Mouse (Mus musculus) CH12.LX (cell line): ENCODE results near the gene Itpr1. TPM values are rescaled to one million over a fixed set of nuclear protein-coding genes. Genes with fewer than 3 reads are reported as not detected.

Experiments
- DNase-seq: peaks from one replicate; pipeline ENCODE4 v3.0.0-alpha.2; 2013; ENCODE audit errors: extremely low read depth
- H3K27ac ChIP-seq: 2 replicates; pipeline ENCODE4 v1.5.1; 2012; ENCODE audit warnings: low read depth, mild to moderate bottlenecking, control low read depth, moderate library complexity; ENCODE audit not compliant: insufficient read depth
- H3K27me3 ChIP-seq: replicated peaks from 2 replicates; pipeline ENCODE3; 2012; ENCODE audit warnings: inconsistent platforms
- H3K36me3 ChIP-seq, 2 experiments: replicated peaks in 1 of 2; 2 replicates each; pipeline versions ENCODE3 to v1.6.1; 2012; ENCODE audit warnings: inconsistent platforms in 1 of 2, low read length in 1 of 2, mild to moderate bottlenecking in 1 of 2, mixed read lengths in 1 of 2, moderate library complexity in 1 of 2; ENCODE audit not compliant: control insufficient read depth in 1 of 2, insufficient read depth in 1 of 2
- H3K4me1 ChIP-seq, 2 experiments: 2 replicates each; pipeline ENCODE4 v1.6.1; 2012; ENCODE audit warnings: inconsistent platforms in 1 of 2, moderate library complexity in 1 of 2; ENCODE audit not compliant: insufficient read depth in 2 of 2, control insufficient read depth in 1 of 2
- H3K4me2 ChIP-seq: 2 replicates; pipeline ENCODE4 v1.6.1; 2012; ENCODE audit warnings: low read depth, mild to moderate bottlenecking, control low read depth; ENCODE audit not compliant: poor library complexity, insufficient read depth, severe bottlenecking
- H3K4me3 ChIP-seq, 3 experiments: fragments of 150-350 bp in 1 of 3; sonication (generic) in 1 of 3; replicated peaks in 1 of 3; 2 replicates each; pipeline versions ENCODE3 to v1.5.1; 2011 to 2012; ENCODE audit warnings: low read depth in 2 of 3, low read length in 2 of 3, mild to moderate bottlenecking in 2 of 3, moderate library complexity in 2 of 3, control low read depth in 1 of 3, improper control_type of control experiment in 1 of 3, inconsistent platforms in 1 of 3, mixed read lengths in 1 of 3; ENCODE audit not compliant: poor library complexity in 1 of 3
- H3K79me2 ChIP-seq: replicated peaks from 2 replicates; pipeline ENCODE4 v1.6.1; 2012; ENCODE audit warnings: mild to moderate bottlenecking, moderate library complexity; ENCODE audit not compliant: control insufficient read depth, poor library complexity, insufficient read depth, severe bottlenecking; ENCODE audit errors: extremely low read depth
- H3K9ac ChIP-seq: 2 replicates; pipeline ENCODE4 v1.6.1; 2012; ENCODE audit warnings: low read depth, mild to moderate bottlenecking, control low read depth, moderate library complexity; ENCODE audit not compliant: insufficient read depth
- H3K9me3 ChIP-seq: replicated peaks from 2 replicates; pipeline ENCODE3; 2012; ENCODE audit warnings: low read length, inconsistent platforms, mixed read lengths
- BHLHE40 ChIP-seq: IDR thresholded peaks from 2 replicates; pipeline ENCODE4 v1.6.1; 2011; ENCODE audit warnings: mild to moderate bottlenecking, low read depth, low read length, improper control_type of control experiment
- CHD1 ChIP-seq: IDR thresholded peaks from 2 replicates; pipeline ENCODE4 v1.6.1; 2012; ENCODE audit warnings: low read depth, low read length, improper control_type of control experiment, inconsistent platforms
- CHD2 ChIP-seq: IDR thresholded peaks from 2 replicates; pipeline ENCODE4 v1.6.1; 2011; ENCODE audit warnings: low read length, improper control_type of control experiment
- CTCF ChIP-seq, 2 experiments: IDR thresholded peaks in 1 of 2; conservative IDR thresholded peaks in 1 of 2; 2 replicates each; pipeline ENCODE4 v1.5.1; 2011 to 2012; ENCODE audit warnings: low read depth in 2 of 2, low read length in 2 of 2, improper control_type of control experiment in 1 of 2, inconsistent platforms in 1 of 2, mild to moderate bottlenecking in 1 of 2, moderate library complexity in 1 of 2
- E2F4 ChIP-seq: IDR thresholded peaks from 2 replicates; pipeline ENCODE4 v1.6.1; 2011; ENCODE audit warnings: low read depth, low read length, improper control_type of control experiment; ENCODE audit not compliant: insufficient replicate concordance
- ELF1 ChIP-seq: IDR thresholded peaks from 2 replicates; pipeline ENCODE4 v1.6.1; 2014; ENCODE audit warnings: low read depth, mild to moderate bottlenecking, inconsistent platforms, low read length, improper control_type of control experiment
- EP300 ChIP-seq: IDR thresholded peaks from 2 replicates; pipeline ENCODE4 v1.6.1; 2011; ENCODE audit warnings: low read length, improper control_type of control experiment
- GABPA ChIP-seq: IDR thresholded peaks from 2 replicates; pipeline ENCODE4 v1.6.1; 2012; ENCODE audit warnings: low read depth, low read length, improper control_type of control experiment, inconsistent platforms; ENCODE audit not compliant: insufficient replicate concordance
- IRF4 ChIP-seq: IDR thresholded peaks from 2 replicates; pipeline ENCODE4 v1.6.1; 2014; ENCODE audit warnings: low read depth, mild to moderate bottlenecking, inconsistent platforms, low read length, improper control_type of control experiment
- JUN ChIP-seq: IDR thresholded peaks from 2 replicates; pipeline ENCODE4 v1.6.1; 2011; ENCODE audit warnings: low read depth, mild to moderate bottlenecking, low read length, improper control_type of control experiment, moderate library complexity; ENCODE audit not compliant: insufficient read depth
- KAT2A ChIP-seq: IDR thresholded peaks from 2 replicates; pipeline ENCODE4 v1.6.1; 2012; ENCODE audit warnings: low read length, improper control_type of control experiment, inconsistent platforms; ENCODE audit not compliant: insufficient replicate concordance
- MAFK ChIP-seq: IDR thresholded peaks from 2 replicates; pipeline ENCODE4 v1.6.1; 2011; ENCODE audit warnings: low read length, improper control_type of control experiment; ENCODE audit not compliant: insufficient replicate concordance
- MAX ChIP-seq: IDR thresholded peaks from 2 replicates; pipeline ENCODE4 v1.6.1; 2011; ENCODE audit warnings: low read length, improper control_type of control experiment
- MEF2A ChIP-seq: IDR thresholded peaks from 2 replicates; pipeline ENCODE4 v1.6.1; 2014; ENCODE audit warnings: low read depth, mild to moderate bottlenecking, inconsistent platforms, low read length, improper control_type of control experiment, borderline replicate concordance
- MYC ChIP-seq: IDR thresholded peaks from 2 replicates; pipeline ENCODE4 v1.6.1; 2011; ENCODE audit warnings: low read depth, mild to moderate bottlenecking, improper control_type of control experiment, low read length
- NELFE ChIP-seq: IDR thresholded peaks from 2 replicates; pipeline ENCODE4 v1.6.1; 2011; ENCODE audit warnings: low read depth, low read length, improper control_type of control experiment
- NRF1 ChIP-seq: IDR thresholded peaks from 2 replicates; pipeline ENCODE4 v1.6.1; 2014; ENCODE audit warnings: low read depth, mild to moderate bottlenecking, inconsistent platforms, low read length, improper control_type of control experiment, moderate library complexity
- PAX5 ChIP-seq: IDR thresholded peaks from 2 replicates; pipeline ENCODE4 v1.6.1; 2012; ENCODE audit warnings: low read length, inconsistent platforms, mixed read lengths
- POLR2A ChIP-seq: IDR thresholded peaks from 2 replicates; pipeline ENCODE4 v1.6.1; 2011; ENCODE audit warnings: low read depth, mild to moderate bottlenecking, improper control_type of control experiment, low read length
- RAD21 ChIP-seq: IDR thresholded peaks from 2 replicates; pipeline ENCODE4 v1.6.1; 2011; ENCODE audit warnings: low read depth, mild to moderate bottlenecking, low read length, improper control_type of control experiment, moderate library complexity
- RCOR1 ChIP-seq: conservative IDR thresholded peaks from 2 replicates; pipeline ENCODE4 v1.6.1; 2012; ENCODE audit warnings: low read depth, mild to moderate bottlenecking, inconsistent platforms, low read length, improper control_type of control experiment
- SIN3A ChIP-seq: IDR thresholded peaks from 2 replicates; pipeline ENCODE4 v1.6.1; 2012; ENCODE audit warnings: low read length, improper control_type of control experiment, inconsistent platforms
- SMC3 ChIP-seq: IDR thresholded peaks from 2 replicates; pipeline ENCODE4 v1.6.1; 2011; ENCODE audit warnings: low read depth, low read length, improper control_type of control experiment
- TBP ChIP-seq: conservative IDR thresholded peaks from 2 replicates; pipeline ENCODE4 v1.6.1; 2011; ENCODE audit warnings: low read depth, low read length, improper control_type of control experiment
- TCF12 ChIP-seq: IDR thresholded peaks from 2 replicates; pipeline ENCODE4 v1.6.1; 2014; ENCODE audit warnings: low read depth, mild to moderate bottlenecking, inconsistent platforms, low read length, improper control_type of control experiment
- UBTF ChIP-seq: IDR thresholded peaks from 2 replicates; pipeline ENCODE4 v1.6.1; 2012; ENCODE audit warnings: low read depth, mild to moderate bottlenecking, inconsistent platforms, low read length, improper control_type of control experiment, moderate library complexity
- USF1 ChIP-seq: IDR thresholded peaks from 2 replicates; pipeline ENCODE4 v1.6.1; 2014; ENCODE audit warnings: low read depth, mild to moderate bottlenecking, inconsistent platforms, low read length, improper control_type of control experiment
- USF2 ChIP-seq: conservative IDR thresholded peaks from 2 replicates; pipeline ENCODE4 v1.6.1; 2011; ENCODE audit warnings: low read depth, low read length, improper control_type of control experiment
- ZKSCAN1 ChIP-seq: IDR thresholded peaks from 2 replicates; pipeline ENCODE4 v1.6.1; 2012; ENCODE audit warnings: low read depth, inconsistent platforms, low read length, improper control_type of control experiment, borderline replicate concordance
- ZMIZ1 ChIP-seq: IDR thresholded peaks from 2 replicates; pipeline ENCODE4 v1.6.1; 2012; ENCODE audit warnings: low read depth, mild to moderate bottlenecking, inconsistent platforms, low read length, improper control_type of control experiment
- ZNF384 ChIP-seq: IDR thresholded peaks from 2 replicates; pipeline ENCODE4 v1.6.1; 2012; ENCODE audit warnings: low read depth, low read length, improper control_type of control experiment, inconsistent platforms
- dilution Hi-C: fragments of 300-500 bp; cut with MboI; formaldehyde crosslinking; loops from 2 replicates; pipeline ENCODE4 v1.14.3; 2020; ENCODE audit warnings: low sequenced_read_pairs; ENCODE audit not compliant: extremely low pct_unique_long_range_greater_than_20kb, extremely low pct_ligation_motif_present
- in situ Hi-C: fragments of 300-500 bp; cut with MboI; formaldehyde crosslinking; loops from 3 replicates; pipeline ENCODE4 v1.14.3; 2019; ENCODE audit warnings: low sequenced_read_pairs, low pct_ligation_motif_present, low pct_unique_long_range_greater_than_20kb, mixed read lengths
- polyA plus RNA-seq: library from polyadenylated mRNA; unstranded; fragments of >175 nt; gene quantifications from 2 replicates; pipeline ENCODE4 v1.2.1, GENCODE M21; 2012; ENCODE audit warnings: low read depth; ENCODE audit not compliant: insufficient read length
- total RNA-seq, 2 experiments: library from RNA; depleted of rRNA; stranded (reverse); fragments of 300-350 nt in 1 of 2; fragments of >200 nt in 1 of 2; gene quantifications; 2 replicates each; pipeline ENCODE4 v1.2.3; 2012 to 2014

Itpr1 gene
- total and polyA plus RNA-seq, 3 experiments, result 42.8 to 73.1 (median 53.4) TPM

GRCm38 (mm10) chr6:108326751-108327161 is 113.9 kb downstream of the Itpr1 start:
- H3K27me3 ChIP-seq, result no peaks in the 10 kb centered on the region
- peaks cover 0 to 25% of the 10 kb centered on the region in 2 experiments for H3K36me3 ChIP-seq
- H3K4me3 ChIP-seq, result peak overlapping the region; percentile 26 to 52 (median 37)
- H3K27ac ChIP-seq, result peak overlapping the region; percentile 70
- TF ChIP-seq RAD21 (no peak), SMC3 (no peak; the same call in 1 of the 2 replicates), NRF1 (no peak), BHLHE40 (peak; percentile 31; the same call in 1 of the 2 replicates), RCOR1 (no peak), CTCF (conservative IDR thresholded peaks at IDR 0.05 in 1 of 2, IDR thresholded peaks at IDR 0.05 in 1 of 2; ENCODE audit: low read depth in 2 of 2, low read length in 2 of 2) (no peak), ZNF384 (no peak), ZKSCAN1 (no peak), TCF12 (peak; percentile 5; the same call in 1 of the 2 replicates), UBTF (0 out of 2 replicates have a peak, but pooled peaks have one; percentile 71), MYC (0 out of 2 replicates have a peak, but pooled peaks have one; percentile 15), POLR2A (peak; percentile 23; the same call in 1 of the 2 replicates), ELF1 (no peak), USF1 (no peak), SIN3A (0 out of 2 replicates have a peak, but pooled peaks have one; percentile 28), CHD2 (no peak), CHD1 (no peak; the same call in 1 of the 2 replicates), JUN (no peak), ZMIZ1 (0 out of 2 replicates have a peak, but pooled peaks have one; percentile 37), EP300 (0 out of 2 replicates have a peak, but pooled peaks have one; percentile 7), MAX (no peak), E2F4 (no peak)
- peak overlapping the region; percentile 60 for H3K9ac ChIP-seq
- peaks cover 14% of the 10 kb centered on the region for H3K79me2 ChIP-seq
- no peak for DNase-seq
- in situ Hi-C loops (loop anchor here (10.0 kb wide), 1 partner anchor 102 kb away; no protein-coding TSS in a partner anchor), dilution Hi-C loops (no loop called here)
- peak overlapping the region; percentile 93 for H3K4me2 ChIP-seq
- peaks cover 24 to 77% of the 10 kb centered on the region in 2 experiments for H3K4me1 ChIP-seq
- H3K9me3 ChIP-seq, result no peaks in the 10 kb centered on the region

GRCm38 (mm10) chr6:108327561-108327960 is 114.7 kb downstream of the Itpr1 start:
- Histone ChIP-seq H3K36me3 (peaks cover 0 to 23% of the 10 kb centered on the region in 2 experiments), H3K27ac (peak overlapping the region; percentile 70), H3K4me1 (peaks cover 24 to 85% of the 10 kb centered on the region in 2 experiments), H3K27me3 (no peaks in the 10 kb centered on the region), H3K9ac (peak overlapping the region; percentile 60), H3K4me3 (peak overlapping the region; percentile 26 to 52 (median 37)), H3K79me2 (peaks cover 13% of the 10 kb centered on the region), H3K9me3 (no peaks in the 10 kb centered on the region), H3K4me2 (peak overlapping the region; percentile 93)
- in situ Hi-C loops (loop anchor here (10.0 kb wide), 1 partner anchor 103 kb away; no protein-coding TSS in a partner anchor), dilution Hi-C loops (no loop called here)
- peak; percentile 86 for DNase-seq
- peak; percentile 92 for TF ChIP-seq IRF4
- TF ChIP-seq MAFK, result no peak
- TF ChIP-seq ZNF384, result peak; percentile 24; the same call in 1 of the 2 replicates
- TF ChIP-seq ZKSCAN1, result no peak
- TF ChIP-seq RCOR1, result no peak
- TF ChIP-seq POLR2A, result peak; percentile 80
- TF ChIP-seq KAT2A, result no peak
- peak; percentile 91 for TF ChIP-seq JUN
- TF ChIP-seq RAD21, result peak; percentile 3; the same call in 1 of the 2 replicates
- no peak for TF ChIP-seq NRF1
- TF ChIP-seq TBP, result peak; percentile 90
- peak; percentile 37; the same call in 1 of the 2 replicates for TF ChIP-seq BHLHE40
- 0 out of 2 replicates have a peak, but pooled peaks have one; percentile 66 for TF ChIP-seq NELFE
- no peak for TF ChIP-seq PAX5
- no peak for TF ChIP-seq ZMIZ1
- no peak for TF ChIP-seq E2F4
- TF ChIP-seq SIN3A, result no peak; the same call in 1 of the 2 replicates
- TF ChIP-seq MEF2A, result peak; percentile 76
- TF ChIP-seq GABPA, result no peak
- TF ChIP-seq USF2, result no peak
